Mouse (Mus musculus): ENCODE results near the gene Zswim7.

DNA sequence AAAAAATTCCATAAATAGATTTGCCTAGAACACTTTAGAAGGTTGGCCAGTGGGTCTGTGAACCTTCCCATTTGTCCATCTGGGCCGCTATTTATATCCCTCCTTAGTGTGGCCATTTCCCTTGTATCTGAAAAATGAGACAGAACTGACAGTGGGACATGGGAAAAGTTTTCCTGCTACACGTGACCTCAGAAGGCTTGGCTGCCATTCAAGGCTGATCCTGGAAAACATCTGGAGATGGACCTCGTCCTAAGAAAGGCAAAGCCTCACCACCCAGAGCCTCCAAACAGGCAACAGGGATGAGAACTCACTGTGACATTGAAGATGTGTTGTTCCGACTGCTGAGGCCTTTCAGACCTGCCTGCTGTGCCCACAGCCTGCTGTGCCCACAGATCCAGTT is 56.4 kb downstream of the Zswim7 start:
- TF ChIP-seq GATA1 (IDR thresholded peaks at IDR 0.05; ENCODE audit: borderline replicate concordance, low read length) (no peak), FLI1 (IDR thresholded peaks at IDR 0.05; ENCODE audit: low read length) (no peak)
